Mouse (Mus musculus) limb, embryonic 13.5 days (tissue): ENCODE results near the gene Btbd3. TPM values are rescaled to one million over a fixed set of nuclear protein-coding genes. Genes with fewer than 3 reads are reported as not detected.

Experiments used
- ATAC-seq: fragments of 200-750 bp; cut with Nextera tagmentation; 2 replicates; pipeline ENCODE4 v1.8.0; 2017; ENCODE audit warnings: low read depth, moderate number of reproducible peaks, moderate TSS enrichment; ENCODE audit not compliant: low FRiP score
- H3K27ac ChIP-seq: fragments of 300-500 bp; sonication (generic); 2 replicates; pipeline ENCODE4 v1.5.1; 2015; ENCODE audit warnings: inconsistent platforms, mild to moderate bottlenecking, moderate library complexity
- H3K27me3 ChIP-seq: fragments of 300-500 bp; sonication (generic); 2 replicates; pipeline ENCODE4 v1.6.1; 2015; ENCODE audit warnings: mild to moderate bottlenecking, inconsistent platforms
- H3K36me3 ChIP-seq: fragments of 300-500 bp; sonication (generic); 2 replicates; pipeline ENCODE4 v1.6.1; 2015; ENCODE audit warnings: inconsistent platforms, mild to moderate bottlenecking, moderate library complexity
- H3K4me1 ChIP-seq: fragments of 300-500 bp; sonication (generic); 2 replicates; pipeline ENCODE4 v1.6.1; 2015; ENCODE audit warnings: inconsistent platforms
- H3K4me2 ChIP-seq: fragments of 300-500 bp; sonication (generic); replicated peaks from 2 replicates; pipeline ENCODE4 v1.6.1; 2015; ENCODE audit warnings: inconsistent platforms, mild to moderate bottlenecking, moderate library complexity
- H3K4me3 ChIP-seq: fragments of 300-500 bp; sonication (generic); 2 replicates; pipeline ENCODE4 v1.5.1; 2015; ENCODE audit warnings: moderate library complexity, mild to moderate bottlenecking, inconsistent platforms
- H3K9ac ChIP-seq: fragments of 300-500 bp; sonication (generic); 2 replicates; pipeline ENCODE4 v1.6.1; 2015; ENCODE audit warnings: mild to moderate bottlenecking, inconsistent platforms
- H3K9me3 ChIP-seq: fragments of 300-500 bp; sonication (generic); 2 replicates; pipeline ENCODE4 v1.6.1; 2016; ENCODE audit warnings: inconsistent platforms
- WGBS: fragments of 180-500 bp; shearing (Covaris S2); methylation state at CpG from one replicate; pipeline ENCODE4 v1.1.7; 2015; 5-methylcytosine and 5-hydroxymethylcytosine counted together
- polyA plus RNA-seq: library from polyadenylated mRNA; unstranded; fragments of >200 nt; fragmentation: Nextera tagmentation; extraction: Ambion mirVana; gene quantifications from 2 replicates; pipeline ENCODE4 v1.2.1, GENCODE M21; 2015

Btbd3 gene
- polyA plus RNA-seq, 1 experiment from 2014 or later = 23.5 TPM

- WGBS = 23% methylated on average over 13 of the region's 13 CpGs
- Histone ChIP-seq H3K4me2 (peak overlapping the region; percentile 17; the same call in 1 of the 2 replicates), H3K36me3 (no peaks in the 10 kb centered on the region), H3K27me3 (no peaks in the 10 kb centered on the region), H3K4me3 (no peak overlapping the region), H3K9ac (no peak overlapping the region), H3K27ac (no peak overlapping the region), H3K4me1 (peaks cover 50% of the 10 kb centered on the region), H3K9me3 (no peaks in the 10 kb centered on the region)
- no peak for ATAC-seq
Measured at GRCm38 (mm10) chr2:138265356-138266005, 9.1 kb downstream of the Btbd3 start.

- Histone ChIP-seq H3K9ac (no peak overlapping the region), H3K27me3 (no peaks in the 10 kb centered on the region), H3K4me3 (no peak overlapping the region), H3K27ac (no peak overlapping the region), H3K4me2 (no peak overlapping the region), H3K36me3 (no peaks in the 10 kb centered on the region), H3K9me3 (no peaks in the 10 kb centered on the region), H3K4me1 (peaks cover 45% of the 10 kb centered on the region)
- ATAC-seq = no peak
- WGBS = 60% methylated on average over 5 of the region's 5 CpGs
Measured at GRCm38 (mm10) chr2:138266679-138267078, 10.3 kb downstream of the Btbd3 start.

- no peak for ATAC-seq
- no peak overlapping the region for H3K4me3 ChIP-seq
- H3K9ac ChIP-seq = no peak overlapping the region
- WGBS = 59% methylated on average over 4 of the region's 4 CpGs
- 0 out of 2 replicates have a peak overlapping the region, but pooled peaks have one; percentile 15 for H3K27ac ChIP-seq
- H3K4me2 ChIP-seq = 0 out of 2 replicates have a peak overlapping the region, but pooled peaks have one; percentile 3
- H3K36me3 ChIP-seq = no peaks in the 10 kb centered on the region
- no peaks in the 10 kb centered on the region for H3K27me3 ChIP-seq
- no peaks in the 10 kb centered on the region for H3K9me3 ChIP-seq
- peaks cover 44% of the 10 kb centered on the region for H3K4me1 ChIP-seq
Measured at GRCm38 (mm10) chr2:138267852-138268513, 11.6 kb downstream of the Btbd3 start.

- no peak for ATAC-seq
- H3K27ac ChIP-seq = no peak overlapping the region
- H3K4me1 ChIP-seq = peaks cover 50% of the 10 kb centered on the region
- no peak overlapping the region for H3K9ac ChIP-seq
- H3K27me3 ChIP-seq = no peaks in the 10 kb centered on the region
- no peak overlapping the region for H3K4me3 ChIP-seq
- H3K4me2 ChIP-seq = no peak overlapping the region
- no peaks in the 10 kb centered on the region for H3K9me3 ChIP-seq
- no peaks in the 10 kb centered on the region for H3K36me3 ChIP-seq
Measured at GRCm38 (mm10) chr2:138269330-138269729, 13.0 kb downstream of the Btbd3 start.

GRCm38 (mm10) chr2:138273404-138274073, 17.2 kb downstream of the Btbd3 start:
- Histone ChIP-seq H3K9ac (no peak overlapping the region), H3K27ac (no peak overlapping the region), H3K4me3 (no peak overlapping the region), H3K9me3 (no peaks in the 10 kb centered on the region), H3K4me2 (no peak overlapping the region), H3K36me3 (no peaks in the 10 kb centered on the region), H3K4me1 (peaks cover 56% of the 10 kb centered on the region), H3K27me3 (no peaks in the 10 kb centered on the region)
- WGBS = 87% methylated on average over 9 of the region's 9 CpGs
- ATAC-seq = no peak

GRCm38 (mm10) chr2:138274086-138274485, 17.7 kb downstream of the Btbd3 start:
- no peak overlapping the region for H3K27ac ChIP-seq
- no peak overlapping the region for H3K9ac ChIP-seq
- ATAC-seq = no peak
- H3K4me3 ChIP-seq = no peak overlapping the region
- H3K27me3 ChIP-seq = no peaks in the 10 kb centered on the region
- 93% methylated on average over 5 of the region's 5 CpGs for WGBS
- peaks cover 62% of the 10 kb centered on the region for H3K4me1 ChIP-seq
- no peaks in the 10 kb centered on the region for H3K36me3 ChIP-seq
- H3K9me3 ChIP-seq = no peaks in the 10 kb centered on the region
- H3K4me2 ChIP-seq = no peak overlapping the region

GRCm38 (mm10) chr2:138277842-138278691, 21.7 kb downstream of the Btbd3 start:
- ATAC-seq = peak; percentile 88
- Histone ChIP-seq H3K27ac (peak overlapping the region; percentile 87), H3K4me3 (peak overlapping the region; percentile 45), H3K4me1 (peaks cover 80% of the 10 kb centered on the region), H3K9ac (peak overlapping the region; percentile 69), H3K27me3 (no peaks in the 10 kb centered on the region), H3K9me3 (no peaks in the 10 kb centered on the region), H3K4me2 (peak overlapping the region; percentile 65), H3K36me3 (peaks cover 10% of the 10 kb centered on the region; the same call in 1 of the 2 replicates)
- 10% methylated on average over 17 of the region's 17 CpGs for WGBS

GRCm38 (mm10) chr2:138278853-138279640, 22.7 kb downstream of the Btbd3 start:
- Histone ChIP-seq H3K27me3 (no peaks in the 10 kb centered on the region), H3K36me3 (peaks cover 19% of the 10 kb centered on the region), H3K27ac (peak overlapping the region; percentile 87), H3K9ac (peak overlapping the region; percentile 69), H3K4me2 (peak overlapping the region; percentile 65), H3K4me3 (peak overlapping the region; percentile 45), H3K4me1 (peaks cover 71% of the 10 kb centered on the region), H3K9me3 (no peaks in the 10 kb centered on the region)
- no peak; the same call in 1 of the 2 replicates for ATAC-seq
- 53% methylated on average over 15 of the region's 15 CpGs for WGBS

- Histone ChIP-seq H3K9me3 (no peaks in the 10 kb centered on the region), H3K27me3 (no peaks in the 10 kb centered on the region), H3K27ac (peak overlapping the region; percentile 87), H3K4me1 (peaks cover 65% of the 10 kb centered on the region), H3K4me2 (peak overlapping the region; percentile 65), H3K36me3 (peaks cover 25% of the 10 kb centered on the region), H3K4me3 (peak overlapping the region; percentile 45), H3K9ac (peak overlapping the region; percentile 69)
- 28% methylated on average over 11 of the region's 11 CpGs for WGBS
- ATAC-seq = peak; percentile 44; the same call in 1 of the 2 replicates
Measured at GRCm38 (mm10) chr2:138279641-138280040, 23.3 kb downstream of the Btbd3 start.

- H3K4me3 ChIP-seq = peak overlapping the region; percentile 45
- peak overlapping the region; percentile 87 for H3K27ac ChIP-seq
- peak overlapping the region; percentile 65 for H3K4me2 ChIP-seq
- H3K9me3 ChIP-seq = no peaks in the 10 kb centered on the region
- 31% methylated on average over 17 of the region's 17 CpGs for WGBS
- H3K9ac ChIP-seq = peak overlapping the region; percentile 69
- H3K4me1 ChIP-seq = peaks cover 61% of the 10 kb centered on the region
- ATAC-seq = peak; percentile 48
- no peaks in the 10 kb centered on the region for H3K27me3 ChIP-seq
- H3K36me3 ChIP-seq = peaks cover 30% of the 10 kb centered on the region
Measured at GRCm38 (mm10) chr2:138280225-138280711, 23.9 kb downstream of the Btbd3 start.
